8 mouse cellular contexts compared by ENCODE assay signal in the genomic region with DNA sequence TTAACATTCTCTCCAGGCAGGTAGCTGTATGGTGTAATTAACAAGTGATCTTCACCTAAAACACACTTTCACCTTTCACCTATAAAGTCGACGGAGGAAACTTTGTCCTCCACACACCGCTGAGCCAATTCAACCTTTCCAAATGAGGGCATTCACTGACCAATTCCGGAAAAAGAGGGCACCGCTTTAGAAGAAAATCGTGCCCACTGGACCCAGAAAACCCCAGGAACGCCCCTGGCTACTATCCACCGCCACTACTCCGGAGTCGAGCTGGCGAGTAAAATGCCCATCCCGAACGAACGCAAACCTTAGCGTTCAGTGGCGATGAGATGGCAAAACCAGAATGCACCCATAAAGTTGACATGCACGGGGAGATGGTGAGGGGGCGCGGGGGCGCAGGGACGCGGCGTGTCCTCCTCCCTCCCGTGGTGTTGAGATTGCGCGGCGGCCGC. TPM values are rescaled to one million over a fixed set of nuclear protein-coding genes. Genes with fewer than 3 reads are reported as not detected.
DNase-seq lines count a peak whose midpoint lies in the region; ATAC-seq and TF ChIP-seq lines count a peak whose summit lies in the region.

No protein-coding gene starts in this region.

- peak overlapping the region; percentile 73 for H3K4me2 ChIP-seq in forebrain, embryonic 14.5 days (ENCODE audit: low read length)
- peak overlapping the region; percentile 81 for H3K4me2 ChIP-seq in kidney, postnatal 0 days (ENCODE audit: low read length)
- H3K4me2 ChIP-seq in midbrain, embryonic 15.5 days = peak overlapping the region; percentile 82

- peak overlapping the region; percentile 89 for H3K4me3 ChIP-seq in thymus, adult 2 months (ENCODE audit: control insufficient read depth, insufficient read depth, low read length)
- peak overlapping the region; percentile 82 for H3K4me3 ChIP-seq in forebrain, embryonic 14.5 days (ENCODE audit: low read depth, low read length)
- H3K4me3 ChIP-seq in kidney, postnatal 0 days (replicated peaks; ENCODE audit: low read depth, low read length) = peak overlapping the region; percentile 97
- H3K4me3 ChIP-seq in midbrain, embryonic 15.5 days = peak overlapping the region; percentile 98

- under 1% methylated on average over 28 of the region's 28 CpGs for WGBS in thymus, adult 2 months
- under 1% methylated on average over 28 of the region's 28 CpGs for WGBS in forebrain, embryonic 14.5 days
- WGBS in kidney, postnatal 0 days = under 1% methylated on average over 28 of the region's 28 CpGs
- under 1% methylated on average over 28 of the region's 28 CpGs for WGBS in midbrain, embryonic 15.5 days

- H3K9me3 ChIP-seq in forebrain, embryonic 14.5 days (replicated peaks; ENCODE audit: control insufficient read depth, low read length) = no peaks in the 10 kb centered on the region
- H3K9me3 ChIP-seq in kidney, postnatal 0 days (replicated peaks; ENCODE audit: low read length) = no peaks in the 10 kb centered on the region
- no peaks in the 10 kb centered on the region for H3K9me3 ChIP-seq in midbrain, embryonic 15.5 days

- no peak for TF ChIP-seq CTCF in thymus, adult 2 months (IDR thresholded peaks at IDR 0.05; ENCODE audit: borderline replicate concordance, control insufficient read depth, extremely low read depth, insufficient read depth, low read length, poor library complexity)
- no peak for TF ChIP-seq CTCF in kidney, postnatal 0 days (IDR thresholded peaks at IDR 0.05; ENCODE audit: low read depth)

- no peak for ATAC-seq in forebrain, embryonic 14.5 days
- ATAC-seq in kidney, postnatal 0 days (replicated peaks; ENCODE audit: low FRiP score, low read depth) = peak; percentile 55; the same call in 1 of the 2 replicates
- no peak; the same call in none of the 2 replicates for ATAC-seq in midbrain, embryonic 15.5 days (replicated peaks)

- TF ChIP-seq POLR2A in thymus, adult 2 months (IDR thresholded peaks at IDR 0.05; ENCODE audit: control insufficient read depth, extremely low read depth, insufficient read depth, low read length, poor library complexity) = no peak

- H3K27me3 ChIP-seq in thymus, adult 2 months (ENCODE audit: control insufficient read depth, insufficient read depth, low read length) = no peaks in the 10 kb centered on the region
- H3K27me3 ChIP-seq in forebrain, embryonic 14.5 days (replicated peaks; ENCODE audit: control insufficient read depth, insufficient read depth, low read length) = no peaks in the 10 kb centered on the region
- no peaks in the 10 kb centered on the region for H3K27me3 ChIP-seq in kidney, postnatal 0 days (ENCODE audit: insufficient read depth, low read length)
- no peaks in the 10 kb centered on the region for H3K27me3 ChIP-seq in midbrain, embryonic 15.5 days (replicated peaks)

- H3K4me1 ChIP-seq in thymus, adult 2 months (replicated peaks; ENCODE audit: control insufficient read depth, insufficient read depth, low read length) = peaks cover 2% of the 10 kb centered on the region; the same call in 1 of the 2 replicates
- peaks cover 5% of the 10 kb centered on the region; the same call in 1 of the 2 replicates for H3K4me1 ChIP-seq in forebrain, embryonic 14.5 days (ENCODE audit: control insufficient read depth, insufficient read depth, low read length)
- H3K4me1 ChIP-seq in kidney, postnatal 0 days (replicated peaks; ENCODE audit: insufficient read depth, low read length) = no peaks in the 10 kb centered on the region
- peaks cover 26% of the 10 kb centered on the region for H3K4me1 ChIP-seq in midbrain, embryonic 15.5 days

- DNase-seq in thymus, adult 2 months = no peak
- no peak for DNase-seq in thymus, postnatal 36 days
- DNase-seq in forebrain, embryonic 14.5 days (ENCODE audit: low spot score) = no peak
- peak; percentile 37 for DNase-seq in kidney, postnatal 0 days (ENCODE audit: low spot score)
- no peak for DNase-seq in thymus, postnatal 14 days
- no peak for DNase-seq in cerebellum, adult 8-10 months
- no peak for DNase-seq in right cerebral cortex, adult 18-20 months

- H3K27ac ChIP-seq in thymus, adult 2 months (ENCODE audit: control insufficient read depth, insufficient read depth, low read length) = no peak overlapping the region
- peak overlapping the region; percentile 97 for H3K27ac ChIP-seq in forebrain, embryonic 14.5 days (ENCODE audit: low read depth, low read length)
- H3K27ac ChIP-seq in kidney, postnatal 0 days = peak overlapping the region; percentile 99
- peak overlapping the region; percentile 99 for H3K27ac ChIP-seq in midbrain, embryonic 15.5 days

- peak overlapping the region; percentile 88 for H3K9ac ChIP-seq in forebrain, embryonic 14.5 days (ENCODE audit: low read length)
- H3K9ac ChIP-seq in kidney, postnatal 0 days (ENCODE audit: low read depth, low read length) = peak overlapping the region; percentile 96
- peak overlapping the region; percentile 97 for H3K9ac ChIP-seq in midbrain, embryonic 15.5 days

- no peaks in the 10 kb centered on the region for H3K36me3 ChIP-seq in thymus, adult 2 months (ENCODE audit: control insufficient read depth, insufficient read depth, low read length)
- no peaks in the 10 kb centered on the region for H3K36me3 ChIP-seq in forebrain, embryonic 14.5 days (ENCODE audit: control insufficient read depth, insufficient read depth, low read length)
- no peaks in the 10 kb centered on the region for H3K36me3 ChIP-seq in kidney, postnatal 0 days (ENCODE audit: insufficient read depth, low read length)
- H3K36me3 ChIP-seq in midbrain, embryonic 15.5 days (replicated peaks) = no peaks in the 10 kb centered on the region

RNA-seq across cellular contexts. Expression of a gene that starts 0.7 kb away (rescaled TPM):
- 5.1 and 5.4 TPM in 2 replicates for polyA plus RNA-seq in thymus, adult 2 months (2012; rRNA removed)
- polyA plus RNA-seq in forebrain, embryonic 14.5 days (2014; fragmentation: Nextera tagmentation; extraction: Ambion mirVana) = 63.8 and 73.1 TPM in 2 replicates
- 75.1 and 87.2 TPM in 2 replicates for polyA plus RNA-seq in kidney, postnatal 0 days (2015; fragmentation: Nextera tagmentation; extraction: Ambion mirVana)
- 65.6 and 70.8 TPM in 2 replicates for polyA plus RNA-seq in midbrain, embryonic 15.5 days (2015; fragmentation: Nextera tagmentation; extraction: Ambion mirVana)

Comparison
In these comparisons a context has a peak if more than half of its experiments do, and no peak if none do; other contexts are left out.
1. RNA of a gene that starts 0.7 kb away (polyA plus RNA-seq): 75.1 to 87.2 TPM in kidney, postnatal 0 days, 65.6 to 70.8 TPM in midbrain, embryonic 15.5 days and 63.8 to 73.1 TPM in forebrain, embryonic 14.5 days; 5.1 to 5.4 TPM in thymus, adult 2 months; every median in the first group is over 10 times any median in the second.
2. Peak in every context shown above with its lines, with median percentiles within 50 percentile points of each other: H3K4me3 ChIP-seq, H3K4me2 ChIP-seq and H3K9ac ChIP-seq.